Mouse (Mus musculus) stomach, embryonic 14.5 days (tissue): ENCODE data around the gene Ablim1. TPM values are rescaled to one million over a fixed set of nuclear protein-coding genes. Genes with fewer than 3 reads are reported as not detected.
A peak's percentile ranks its signal among the peaks of the same experiment; 100 is the strongest.

ENCODE experiments used
- ATAC-seq: fragments of 200-750 bp; cut with Nextera tagmentation; 2 replicates; pipeline ENCODE4 v1.8.0; 2017; ENCODE audit warnings: low read depth, moderate TSS enrichment; ENCODE audit not compliant: insufficient number of reproducible peaks, insufficient read depth, low FRiP score
- H3K27ac ChIP-seq: fragments of 300-500 bp; sonication (generic); 2 replicates; pipeline ENCODE4 v1.5.1; 2014; ENCODE audit warnings: mild to moderate bottlenecking, low read length, moderate library complexity, mixed read lengths
- H3K27me3 ChIP-seq: fragments of 300-500 bp; sonication (generic); 2 replicates; pipeline ENCODE4 v1.6.1; 2014; ENCODE audit warnings: low read length, control low read depth, mixed read lengths; ENCODE audit not compliant: control insufficient read depth, insufficient read depth
- H3K36me3 ChIP-seq: fragments of 300-500 bp; sonication (generic); 2 replicates; pipeline ENCODE4 v1.6.1; 2014; ENCODE audit warnings: mild to moderate bottlenecking, control low read depth, low read length, moderate library complexity, mixed read lengths; ENCODE audit not compliant: control insufficient read depth, insufficient read depth
- H3K4me1 ChIP-seq: fragments of 300-500 bp; sonication (generic); 2 replicates; pipeline ENCODE4 v1.6.1; 2014; ENCODE audit warnings: low read length, control low read depth, mixed read lengths; ENCODE audit not compliant: control insufficient read depth, insufficient read depth
- H3K4me2 ChIP-seq: fragments of 300-500 bp; sonication (generic); replicated peaks from 2 replicates; pipeline ENCODE4 v1.6.1; 2014; ENCODE audit warnings: low read depth, low read length, control low read depth
- H3K4me3 ChIP-seq: fragments of 300-500 bp; sonication (generic); 2 replicates; pipeline ENCODE4 v1.5.1; 2014; ENCODE audit warnings: low read depth, low read length, control low read depth
- H3K9ac ChIP-seq: fragments of 300-500 bp; sonication (generic); replicated peaks from 2 replicates; pipeline ENCODE4 v1.6.1; 2014; ENCODE audit warnings: low read depth, mild to moderate bottlenecking, control low read depth, low read length, moderate library complexity, mixed read lengths
- H3K9me3 ChIP-seq: fragments of 300-500 bp; sonication (generic); 2 replicates; pipeline ENCODE4 v1.6.1; 2016; ENCODE audit warnings: low read depth, low read length, control low read depth; ENCODE audit not compliant: control insufficient read depth
- WGBS: fragments of 180-500 bp; shearing (Covaris S2); extraction: QIAGEN DNeasy Blood & Tissue Kit; methylation state at CpG from one replicate; pipeline ENCODE4 v1.1.7; 2014; 5-methylcytosine and 5-hydroxymethylcytosine counted together
- polyA plus RNA-seq: library from polyadenylated mRNA; unstranded; fragments of >200 nt; fragmentation: Nextera tagmentation; extraction: Ambion mirVana; gene quantifications from 2 replicates; pipeline ENCODE4 v1.2.1, GENCODE M21; 2014

Ablim1 gene
- polyA plus RNA-seq, 1 experiment from 2014 or later, result 36.9 TPM

DNA sequence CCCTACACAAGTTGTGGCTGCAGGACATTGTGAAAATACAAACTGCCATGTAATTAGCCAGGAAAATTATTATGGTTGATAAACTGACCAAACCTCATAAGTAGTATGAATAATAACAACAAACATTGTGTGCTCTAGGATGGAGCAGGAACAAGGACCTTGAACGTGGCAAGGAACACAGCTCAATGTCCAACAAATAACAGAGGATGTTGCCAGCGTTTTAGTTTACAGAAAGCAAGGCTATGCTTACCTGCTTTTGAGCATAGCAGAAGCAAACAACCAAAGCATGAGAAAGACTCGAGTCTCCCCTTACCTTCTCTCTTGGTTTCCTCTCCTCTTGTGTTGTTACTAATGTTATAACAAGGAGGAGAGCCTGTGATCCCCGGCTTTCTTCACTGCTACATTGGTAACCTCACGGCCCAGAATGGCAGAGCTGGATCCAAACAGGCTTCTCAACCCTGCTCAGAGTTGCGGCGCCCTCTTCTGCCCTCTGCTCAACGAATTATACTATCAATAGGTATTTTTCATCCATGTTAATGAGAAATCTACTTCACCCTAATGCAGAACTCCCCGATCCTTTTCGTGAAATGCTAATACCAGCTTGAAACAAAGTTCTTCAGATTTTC lies 45.1 kb upstream of the Ablim1 start:
- peaks cover 51% of the 10 kb centered on the region for H3K4me1 ChIP-seq
- peak overlapping the region; percentile 15; the same call in 1 of the 2 replicates for H3K9ac ChIP-seq
- 40% methylated on average over 10 of the region's 10 CpGs for whole genome bisulfite sequencing
- peak overlapping the region; percentile 98 for H3K4me3 ChIP-seq
- H3K27me3 ChIP-seq, result no peaks in the 10 kb centered on the region
- no peaks in the 10 kb centered on the region for H3K9me3 ChIP-seq
- no peak for ATAC-seq
- peak overlapping the region; percentile 71; the same call in 1 of the 2 replicates for H3K27ac ChIP-seq
- H3K36me3 ChIP-seq, result no peaks in the 10 kb centered on the region
- peak overlapping the region; percentile 76 for H3K4me2 ChIP-seq

DNA sequence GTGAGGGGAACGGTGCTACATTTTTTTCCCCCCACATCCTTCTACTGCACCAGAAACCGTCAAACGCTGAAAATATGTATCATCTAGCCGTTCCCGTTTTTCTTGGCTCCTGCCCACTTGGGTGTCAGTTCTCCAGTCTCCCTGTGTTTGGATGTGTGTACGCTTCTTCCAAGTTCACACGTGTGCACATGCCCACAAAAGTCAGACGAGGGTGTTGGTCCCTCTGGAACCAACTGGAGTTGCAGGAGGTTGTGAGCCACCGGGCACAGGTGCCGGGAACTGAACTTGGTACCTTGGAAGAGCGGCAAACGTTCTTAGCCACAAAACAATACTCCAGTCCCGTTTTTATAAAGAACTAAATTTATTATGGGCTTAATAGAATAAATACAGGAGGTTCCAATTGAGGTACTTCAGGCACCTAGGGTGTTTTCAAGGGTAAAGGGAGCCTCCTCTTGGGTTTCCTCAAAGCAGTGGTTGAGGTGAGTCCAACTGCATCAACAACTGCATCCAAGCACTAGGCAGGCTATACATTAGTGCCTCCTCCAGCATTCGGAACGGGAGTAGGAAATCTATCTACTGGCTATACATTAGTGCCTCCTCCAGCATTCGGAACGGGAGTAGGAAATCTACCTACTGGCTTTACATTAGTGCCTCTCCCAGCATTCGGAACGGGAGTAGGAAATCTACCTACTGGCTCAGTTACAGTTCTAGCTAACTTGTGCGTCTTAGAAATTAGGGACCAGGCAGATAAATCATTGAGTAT lies 44.3 kb upstream of the Ablim1 start:
- Histone ChIP-seq H3K9ac (no peak overlapping the region), H3K9me3 (no peaks in the 10 kb centered on the region), H3K4me1 (peaks cover 45% of the 10 kb centered on the region), H3K27me3 (no peaks in the 10 kb centered on the region), H3K36me3 (no peaks in the 10 kb centered on the region), H3K27ac (no peak overlapping the region; the same call in 1 of the 2 replicates), H3K4me2 (peak overlapping the region; percentile 76; the same call in 1 of the 2 replicates), H3K4me3 (no peak overlapping the region)
- ATAC-seq, result no peak
- WGBS, result 87% methylated on average over 20 of the region's 20 CpGs

DNA sequence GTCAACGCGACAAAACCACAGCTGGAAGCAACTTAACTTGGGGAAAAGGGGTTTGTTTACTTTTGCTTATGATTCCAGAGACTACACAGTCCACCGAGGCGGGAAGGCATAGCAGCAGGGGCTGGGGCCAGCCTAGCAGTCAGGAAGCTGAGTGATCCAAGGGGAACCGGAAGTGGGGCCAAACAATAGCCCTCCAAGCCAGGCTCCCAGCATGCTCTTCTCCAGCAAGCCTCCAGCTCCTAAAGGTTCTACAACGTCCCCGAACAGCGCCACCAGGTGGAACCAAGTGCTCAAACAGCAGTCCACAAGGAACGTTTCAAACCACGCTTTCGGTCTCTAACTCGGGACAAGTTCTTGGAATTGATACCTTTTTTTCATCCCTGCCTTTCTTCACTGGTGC lies 43.6 kb upstream of the Ablim1 start:
- H3K36me3 ChIP-seq, result no peaks in the 10 kb centered on the region
- H3K27ac ChIP-seq, result peak overlapping the region; percentile 56; the same call in 1 of the 2 replicates
- H3K4me3 ChIP-seq, result no peak overlapping the region
- 59% methylated on average over 12 of the region's 12 CpGs for WGBS
- ATAC-seq, result no peak
- H3K9me3 ChIP-seq, result no peaks in the 10 kb centered on the region
- peaks cover 40% of the 10 kb centered on the region for H3K4me1 ChIP-seq
- no peaks in the 10 kb centered on the region for H3K27me3 ChIP-seq
- H3K9ac ChIP-seq, result no peak overlapping the region
- no peak overlapping the region for H3K4me2 ChIP-seq

DNA sequence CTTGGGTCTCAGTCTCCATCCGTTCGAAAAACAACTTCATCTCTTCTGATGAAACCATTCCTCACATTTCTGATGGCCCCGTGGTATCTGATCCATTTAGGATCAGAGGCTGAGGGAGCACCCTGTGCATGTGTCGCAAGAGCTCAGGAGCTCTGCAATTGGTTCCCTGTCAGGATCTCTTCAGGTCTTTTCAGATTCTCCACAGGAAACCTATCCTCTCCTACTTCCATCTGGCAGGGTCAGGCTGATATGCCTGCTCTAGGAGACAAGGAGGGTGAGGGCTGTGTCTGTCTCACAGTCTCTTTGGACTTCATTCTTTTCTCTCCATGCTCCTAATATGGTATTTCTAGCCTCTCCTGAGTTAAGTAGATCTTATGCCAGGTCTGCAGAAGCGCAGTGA lies 43.1 kb upstream of the Ablim1 start:
- Histone ChIP-seq H3K27ac (peak overlapping the region; percentile 56; the same call in 1 of the 2 replicates), H3K27me3 (no peaks in the 10 kb centered on the region), H3K36me3 (no peaks in the 10 kb centered on the region), H3K9ac (no peak overlapping the region), H3K4me3 (no peak overlapping the region), H3K9me3 (no peaks in the 10 kb centered on the region), H3K4me2 (no peak overlapping the region), H3K4me1 (peaks cover 34% of the 10 kb centered on the region)
- WGBS, result 83% methylated on average over 5 of the region's 5 CpGs
- no peak for ATAC-seq

DNA sequence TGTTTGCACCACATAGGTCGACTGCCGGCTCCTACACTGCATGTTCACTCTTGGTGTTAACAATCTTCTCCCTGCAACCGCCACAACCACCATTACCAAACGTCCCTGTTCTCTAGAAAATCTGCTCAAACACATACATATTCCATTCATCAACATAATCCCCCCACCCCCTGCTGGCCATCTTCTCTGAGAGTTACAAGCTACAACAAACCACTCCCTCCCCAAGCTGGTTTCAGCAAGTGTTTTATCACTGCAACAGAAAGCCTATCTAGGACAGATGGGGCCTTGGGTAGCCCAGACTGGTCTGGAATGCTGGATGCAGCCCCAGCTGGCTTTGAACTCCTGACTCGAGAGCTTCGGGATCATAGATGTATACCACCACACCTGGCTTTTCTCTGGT lies 42.5 kb upstream of the Ablim1 start:
- no peaks in the 10 kb centered on the region for H3K36me3 ChIP-seq
- H3K27me3 ChIP-seq, result no peaks in the 10 kb centered on the region
- H3K9ac ChIP-seq, result no peak overlapping the region
- peaks cover 31% of the 10 kb centered on the region; the same call in 1 of the 2 replicates for H3K4me1 ChIP-seq
- 82% methylated on average over 6 of the region's 6 CpGs for WGBS
- no peak overlapping the region for H3K4me2 ChIP-seq
- no peak overlapping the region for H3K27ac ChIP-seq
- no peaks in the 10 kb centered on the region for H3K9me3 ChIP-seq
- no peak for ATAC-seq
- no peak overlapping the region for H3K4me3 ChIP-seq

DNA sequence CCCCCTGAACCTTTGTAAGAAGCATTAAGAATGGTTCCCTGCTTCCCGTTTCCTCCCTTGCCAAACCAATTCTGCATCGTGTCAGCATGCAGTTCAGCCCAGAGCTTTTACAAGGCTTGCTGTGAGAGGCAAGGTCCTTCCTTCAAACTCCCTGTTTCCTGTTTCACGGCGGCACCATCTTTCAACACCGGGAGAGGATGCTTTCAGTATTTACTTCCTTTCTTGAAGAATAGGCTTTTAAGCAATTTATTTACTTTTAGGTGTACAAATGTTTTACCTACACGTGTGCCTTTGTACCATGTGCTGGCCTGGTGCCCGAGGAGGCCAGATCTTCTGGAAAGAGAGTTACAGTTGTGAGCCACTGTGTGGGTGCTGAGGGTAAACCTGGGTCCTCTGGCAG lies 41.6 kb upstream of the Ablim1 start:
- Histone ChIP-seq H3K4me1 (peaks cover 31% of the 10 kb centered on the region; the same call in 1 of the 2 replicates), H3K27ac (peak overlapping the region; percentile 76), H3K9ac (no peak overlapping the region; the same call in 1 of the 2 replicates), H3K36me3 (no peaks in the 10 kb centered on the region), H3K27me3 (no peaks in the 10 kb centered on the region), H3K9me3 (no peaks in the 10 kb centered on the region), H3K4me3 (no peak overlapping the region), H3K4me2 (no peak overlapping the region)
- no peak for ATAC-seq
- WGBS, result 50% methylated on average over 7 of the region's 7 CpGs

DNA sequence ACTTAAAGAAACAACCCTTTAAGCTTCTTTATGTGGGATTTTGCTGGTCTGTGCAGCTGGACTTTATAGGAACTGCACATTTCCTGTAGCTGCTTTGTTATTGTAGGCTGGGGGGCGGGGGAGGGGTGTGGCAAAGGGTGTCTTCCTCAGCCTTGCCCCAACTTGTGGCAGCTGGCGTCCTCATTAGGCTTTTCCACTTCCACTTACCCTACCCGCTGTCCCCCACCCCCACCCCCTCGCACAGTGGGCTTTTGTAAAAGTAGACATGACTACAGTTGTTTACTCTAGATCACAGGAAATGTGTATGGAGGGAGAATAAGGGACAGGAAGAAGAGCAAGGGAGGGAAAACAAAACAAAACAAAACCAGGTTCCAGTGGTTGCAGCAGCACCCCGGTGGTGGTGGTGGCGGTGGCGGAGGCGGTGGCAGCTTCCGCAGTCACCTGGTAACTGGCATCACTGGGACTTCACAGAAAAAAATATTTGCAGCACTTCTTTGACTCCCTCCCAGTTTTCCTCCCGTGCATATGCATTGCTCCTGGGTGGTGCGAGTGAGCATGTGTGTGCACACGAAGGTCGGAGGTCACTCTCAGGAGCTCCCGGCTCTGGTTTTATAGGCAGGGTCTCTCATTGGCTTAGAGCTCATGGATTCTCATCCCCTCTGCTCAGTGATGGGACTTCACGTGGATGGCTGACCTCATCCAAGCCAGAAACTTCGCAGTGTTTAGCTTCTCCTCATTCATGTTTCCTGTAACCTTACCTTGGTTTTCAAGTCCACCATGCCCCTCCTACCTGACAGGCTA lies 40.9 kb upstream of the Ablim1 start:
- Histone ChIP-seq H3K4me2 (no peak overlapping the region), H3K36me3 (no peaks in the 10 kb centered on the region), H3K9ac (no peak overlapping the region; the same call in 1 of the 2 replicates), H3K27ac (peak overlapping the region; percentile 76), H3K4me1 (peaks cover 31% of the 10 kb centered on the region; the same call in 1 of the 2 replicates), H3K27me3 (no peaks in the 10 kb centered on the region), H3K9me3 (no peaks in the 10 kb centered on the region), H3K4me3 (no peak overlapping the region)
- 63% methylated on average over 16 of the region's 16 CpGs for WGBS
- ATAC-seq, result no peak

DNA sequence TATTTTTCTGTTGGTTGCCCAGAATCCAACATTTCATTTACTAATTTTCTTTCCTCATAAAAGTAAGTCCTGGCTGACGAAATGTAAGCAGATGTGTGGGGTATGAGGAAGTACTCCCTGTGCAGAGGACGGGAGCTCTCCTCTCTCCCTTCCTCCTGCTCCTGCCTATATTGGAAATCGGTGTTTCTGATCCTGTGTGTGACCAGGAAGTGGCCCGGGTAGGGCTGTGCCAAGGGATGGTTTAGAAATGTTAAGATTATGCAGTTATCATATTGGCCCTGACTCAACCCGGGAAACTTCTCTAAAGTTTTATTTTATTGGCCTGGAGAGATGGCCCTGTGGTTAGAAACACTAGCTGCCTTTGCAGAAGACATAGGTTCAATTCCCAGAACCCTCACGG lies 40.0 kb upstream of the Ablim1 start:
- Histone ChIP-seq H3K4me2 (no peak overlapping the region), H3K27ac (peak overlapping the region; percentile 76), H3K4me1 (peaks cover 28% of the 10 kb centered on the region; the same call in 1 of the 2 replicates), H3K9me3 (no peaks in the 10 kb centered on the region), H3K36me3 (no peaks in the 10 kb centered on the region), H3K9ac (no peak overlapping the region), H3K27me3 (no peaks in the 10 kb centered on the region), H3K4me3 (no peak overlapping the region)
- WGBS, result 75% methylated on average over 6 of the region's 6 CpGs
- ATAC-seq, result no peak
